Mouse (Mus musculus): Measurements from ENCODE around the gene Mmd.

DNA sequence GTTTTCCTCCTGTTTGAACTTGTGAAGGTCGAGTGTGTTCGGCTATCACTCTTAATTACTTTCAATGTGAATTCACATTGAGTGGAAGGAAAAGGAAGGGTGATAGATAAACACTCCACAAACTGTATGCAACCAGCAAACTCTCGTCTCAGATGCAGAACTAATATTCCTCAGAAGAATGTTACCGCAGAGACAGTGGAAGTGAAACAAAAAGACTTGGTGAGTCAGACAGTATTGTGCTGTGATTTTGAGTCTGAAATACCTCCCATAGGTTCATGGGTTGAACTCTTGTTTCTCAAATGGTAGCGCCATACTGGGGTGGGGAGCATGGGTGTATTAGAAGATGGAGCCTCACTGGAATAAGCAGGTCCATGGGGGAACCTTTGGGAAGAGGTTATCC is 14.0 kb upstream of the Mmd start:
- TF ChIP-seq CTCF (IDR thresholded peaks at IDR 0.05; ENCODE audit: control insufficient read depth, insufficient read depth, low read length) (no peak), POLR2A (IDR thresholded peaks at IDR 0.05; ENCODE audit: borderline replicate concordance, control insufficient read depth, low read depth, low read length) (no peak)
